Mouse (Mus musculus) cerebellum, adult 2 months (tissue): ENCODE measurements at regions not wholly inside any gene's neighbourhood (a gene's known extent, or its start where the extent isn't known, plus 50 kb on each side); places are given as distances from the start of the nearest gene placed in this dataset.

Experiments
- DNase-seq, 2 experiments: peaks; one replicate each; pipeline ENCODE4 v3.0.0; 2021
- H3K27ac ChIP-seq: fragments of 200-500 bp; 2 replicates; pipeline ENCODE4 v1.5.1; 2012; ENCODE audit warnings: low read length, control low read depth, inconsistent platforms; ENCODE audit not compliant: insufficient read depth
- H3K27me3 ChIP-seq: fragments of 200-500 bp; 2 replicates; pipeline ENCODE4 v1.6.1; 2012; ENCODE audit warnings: inconsistent platforms, mild to moderate bottlenecking, low read length, moderate library complexity; ENCODE audit not compliant: control insufficient read depth, insufficient read depth
- H3K4me1 ChIP-seq: fragments of 200-500 bp; 2 replicates; pipeline ENCODE4 v1.6.1; 2011; ENCODE audit warnings: low read length; ENCODE audit not compliant: control insufficient read depth, insufficient read depth
- H3K4me3 ChIP-seq: fragments of 200-500 bp; replicated peaks from 2 replicates; pipeline ENCODE3; 2011; ENCODE audit warnings: mild to moderate bottlenecking, low read depth, low read length, control low read depth; ENCODE audit not compliant: insufficient read depth
- CTCF ChIP-seq: fragments of 200-500 bp; IDR thresholded peaks from 2 replicates; pipeline ENCODE4 v1.5.1; 2011; ENCODE audit warnings: low read depth, mild to moderate bottlenecking, control low read depth, low read length, moderate library complexity, borderline replicate concordance; ENCODE audit not compliant: insufficient read depth
- POLR2A ChIP-seq: fragments of 200-500 bp; IDR thresholded peaks from 2 replicates; pipeline ENCODE4 v1.6.1; 2011; ENCODE audit warnings: low read length, control low read depth, borderline replicate concordance; ENCODE audit not compliant: insufficient read depth
- WGBS: fragments of 180-500 bp; shearing (Covaris S2); methylation state at CpG from one replicate; pipeline ENCODE4 v1.1.7; 2018; 5-methylcytosine and 5-hydroxymethylcytosine counted together

- 97% methylated on average over 3 of the region's 3 CpGs for WGBS
- TF ChIP-seq CTCF = no peak
- TF ChIP-seq POLR2A = no peak
Measured at GRCm38 (mm10) chr6:78228883-78229282, 141.6 kb upstream of the Reg3b start.

GRCm38 (mm10) chr6:78244404-78244803 is 126.1 kb upstream of the Reg3b start:
- 26% methylated on average over 1 of the region's 1 CpGs for WGBS
- Histone ChIP-seq H3K27me3 (no peaks in the 10 kb centered on the region), H3K27ac (no peak overlapping the region), H3K4me3 (no peak overlapping the region), H3K4me1 (no peaks in the 10 kb centered on the region)
- DNase-seq = no peak
- no peak for TF ChIP-seq POLR2A
- no peak for TF ChIP-seq CTCF

More at GRCm38 (mm10) chr6:78228883-78229282, 141.6 kb upstream of the Reg3b start:
- Histone ChIP-seq H3K4me1 (no peaks in the 10 kb centered on the region), H3K4me3 (no peak overlapping the region), H3K27me3 (no peaks in the 10 kb centered on the region), H3K27ac (no peak overlapping the region)
- no peak for DNase-seq

- Histone ChIP-seq H3K27ac (no peak overlapping the region), H3K27me3 (no peaks in the 10 kb centered on the region), H3K4me3 (no peak overlapping the region), H3K4me1 (no peaks in the 10 kb centered on the region)
- DNase-seq = no peak
- WGBS = 77% methylated on average over 1 of the region's 1 CpGs
- TF ChIP-seq CTCF (no peak), POLR2A (no peak)
Measured at GRCm38 (mm10) chr6:78245010-78245409, 125.4 kb upstream of the Reg3b start.

GRCm38 (mm10) chr6:78250053-78250452 is 120.4 kb upstream of the Reg3b start:
- Histone ChIP-seq H3K27ac (no peak overlapping the region), H3K27me3 (no peaks in the 10 kb centered on the region), H3K4me3 (no peak overlapping the region), H3K4me1 (no peaks in the 10 kb centered on the region)
- DNase-seq = peak in 1 of 2 experiments; percentile 3
- WGBS = 40% methylated on average over 1 of the region's 1 CpGs
- TF ChIP-seq POLR2A = no peak
- TF ChIP-seq CTCF = no peak

- Histone ChIP-seq H3K4me1 (no peaks in the 10 kb centered on the region), H3K27ac (no peak overlapping the region), H3K4me3 (no peak overlapping the region), H3K27me3 (no peaks in the 10 kb centered on the region)
- whole genome bisulfite sequencing = 53% methylated on average over 2 of the region's 2 CpGs
- no peak for TF ChIP-seq CTCF
- TF ChIP-seq POLR2A = no peak
- no peak for DNase-seq
Measured at GRCm38 (mm10) chr6:78250541-78250940, 119.9 kb upstream of the Reg3b start.

- H3K4me1 ChIP-seq = no peaks in the 10 kb centered on the region
- DNase-seq = no peak
- 64% methylated on average over 3 of the region's 3 CpGs for WGBS
- TF ChIP-seq POLR2A = no peak
- TF ChIP-seq CTCF = no peak
- H3K4me3 ChIP-seq = no peak overlapping the region
- no peak overlapping the region for H3K27ac ChIP-seq
- peaks cover 1% of the 10 kb centered on the region; the same call in 1 of the 2 replicates for H3K27me3 ChIP-seq
Measured at GRCm38 (mm10) chr6:78271879-78272546, 98.4 kb upstream of the Reg3b start.

- DNase-seq = peak in 1 of 2 experiments; percentile 8
- WGBS = 19% methylated on average over 6 of the region's 6 CpGs
- Histone ChIP-seq H3K27me3 (no peaks in the 10 kb centered on the region), H3K4me1 (peaks cover 3% of the 10 kb centered on the region), H3K27ac (no peak overlapping the region), H3K4me3 (no peak overlapping the region)
- TF ChIP-seq POLR2A (no peak), CTCF (no peak)
Measured at GRCm38 (mm10) chr6:78277993-78278715, 92.3 kb upstream of the Reg3b start.

GRCm38 (mm10) chr6:78280541-78280940 is 89.9 kb upstream of the Reg3b start:
- peaks cover 3% of the 10 kb centered on the region for H3K4me1 ChIP-seq
- H3K27me3 ChIP-seq = no peaks in the 10 kb centered on the region
- WGBS = 83% methylated on average over 5 of the region's 5 CpGs
- DNase-seq = no peak
- H3K4me3 ChIP-seq = no peak overlapping the region
- no peak for TF ChIP-seq CTCF
- no peak overlapping the region for H3K27ac ChIP-seq
